Mouse (Mus musculus): Measurements from ENCODE around the gene Gm525. TPM values are rescaled to one million over a fixed set of nuclear protein-coding genes. Genes with fewer than 3 reads are reported as not detected.

Gm525 gene
- polyA plus RNA-seq, 1 experiment from 2014 or later = not detected

DNA sequence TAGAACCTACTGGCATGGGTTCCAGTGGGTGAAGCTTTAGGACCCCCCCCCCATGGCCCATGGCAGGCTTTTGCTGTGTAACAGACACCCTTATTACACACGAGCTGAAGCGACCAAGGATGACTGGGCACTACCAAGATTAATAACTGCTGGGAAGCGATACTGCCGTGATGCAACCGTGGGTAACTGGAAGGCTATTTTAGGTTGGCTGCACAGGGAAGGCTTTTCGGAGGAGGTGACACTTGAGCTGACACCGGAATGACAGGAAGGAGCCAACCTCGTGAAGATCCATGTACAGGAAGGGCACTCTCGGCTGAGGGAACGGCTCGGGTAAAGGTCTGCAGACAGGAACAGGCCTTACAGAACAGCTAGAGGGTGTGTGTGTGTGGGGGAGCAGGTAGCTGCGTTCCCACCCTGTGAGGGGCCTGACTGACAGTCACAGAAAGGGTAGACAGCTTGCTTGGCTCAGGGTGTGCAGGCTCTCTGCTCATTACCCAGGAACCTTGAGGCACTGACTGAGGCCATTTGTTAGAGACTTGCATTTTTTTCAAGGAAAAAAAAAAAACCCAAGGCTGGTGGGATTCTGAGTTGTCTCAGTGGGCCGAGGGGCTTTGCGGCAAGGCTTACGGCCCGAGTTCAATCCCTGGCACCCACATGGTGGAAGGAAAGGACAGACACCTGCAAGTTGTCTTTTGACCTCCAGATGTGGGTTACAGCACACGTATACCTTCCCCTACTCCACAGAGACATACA is 24.6 kb downstream of the Gm525 start:
- no peak overlapping the region for H3K4me2 ChIP-seq
- no peak overlapping the region for H3K4me3 ChIP-seq
- H3K27ac ChIP-seq (ENCODE audit: poor library complexity, severe bottlenecking) = no peak overlapping the region
- no peak overlapping the region for H3K9ac ChIP-seq
- 0 out of 2 replicates have a peak, but pooled peaks cover 9% of the 10 kb centered on the region for H3K4me1 ChIP-seq (replicated peaks)
- no peaks in the 10 kb centered on the region for H3K36me3 ChIP-seq
- no peak for ATAC-seq (ENCODE audit: insufficient number of reproducible peaks, low FRiP score)
- H3K9me3 ChIP-seq (replicated peaks) = no peaks in the 10 kb centered on the region
- WGBS = 63% methylated on average over 17 of the region's 17 CpGs
- no peaks in the 10 kb centered on the region for H3K27me3 ChIP-seq (replicated peaks)

DNA sequence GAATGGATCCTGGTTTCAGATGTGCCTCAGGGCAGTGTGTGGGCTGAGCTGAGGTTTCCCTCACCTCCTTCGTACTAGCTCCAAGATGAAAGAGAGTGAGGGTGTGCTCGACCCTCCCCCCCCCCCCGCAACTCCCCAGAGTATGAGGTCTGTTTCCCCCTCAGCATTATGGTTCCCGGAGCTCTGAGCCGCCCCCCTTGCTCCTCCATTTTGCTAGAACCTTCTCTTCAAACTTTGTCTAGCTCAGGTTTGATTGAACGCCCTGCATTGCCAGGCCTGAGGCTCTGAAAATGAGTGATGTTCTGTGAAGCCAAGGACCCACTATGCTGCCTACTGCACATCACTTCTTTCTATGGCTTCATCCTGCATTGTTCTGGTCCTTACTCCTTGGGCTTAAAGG is 25.3 kb downstream of the Gm525 start:
- no peak overlapping the region for H3K27ac ChIP-seq (ENCODE audit: poor library complexity, severe bottlenecking)
- no peak for ATAC-seq (ENCODE audit: insufficient number of reproducible peaks, low FRiP score)

DNA sequence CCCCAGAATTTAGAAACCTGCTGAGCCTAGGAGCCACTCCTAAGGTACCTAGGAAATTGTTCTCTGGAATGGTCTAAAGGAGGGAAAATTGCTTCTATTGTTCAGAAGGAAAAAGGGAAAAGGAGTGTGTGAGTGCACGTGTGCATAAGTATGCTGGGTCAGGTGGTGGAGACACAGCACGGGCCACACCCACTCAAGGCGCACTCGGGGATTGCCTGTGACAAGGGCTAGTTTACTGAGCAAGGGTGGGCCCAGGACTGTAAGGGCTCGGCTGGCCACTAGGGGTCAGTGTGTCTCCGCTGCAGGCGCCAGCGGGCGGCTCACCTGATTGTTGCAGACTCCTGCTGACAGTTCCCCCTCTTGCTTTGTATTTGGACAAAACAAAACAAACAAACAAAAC is 26.8 kb downstream of the Gm525 start:
- Histone ChIP-seq H3K36me3 (no peaks in the 10 kb centered on the region), H3K4me1 (replicated peaks) (0 out of 2 replicates have a peak, but pooled peaks cover 11% of the 10 kb centered on the region), H3K4me2 (peak overlapping the region; percentile 76), H3K9me3 (replicated peaks) (no peaks in the 10 kb centered on the region), H3K27me3 (replicated peaks) (no peaks in the 10 kb centered on the region), H3K9ac (peak overlapping the region; percentile 55; the same call in 1 of the 2 replicates), H3K4me3 (peak overlapping the region; percentile 47), H3K27ac (ENCODE audit: poor library complexity, severe bottlenecking) (no peak overlapping the region)
- peak; percentile 80 for ATAC-seq (ENCODE audit: insufficient number of reproducible peaks, low FRiP score)
- under 1% methylated on average over 9 of the region's 9 CpGs for WGBS

More for the DNA sequence above, 25.3 kb downstream of the Gm525 start:
- Histone ChIP-seq H3K4me3 (no peak overlapping the region), H3K36me3 (no peaks in the 10 kb centered on the region), H3K4me1 (replicated peaks) (0 out of 2 replicates have a peak, but pooled peaks cover 11% of the 10 kb centered on the region), H3K9ac (no peak overlapping the region), H3K27me3 (replicated peaks) (no peaks in the 10 kb centered on the region), H3K4me2 (no peak overlapping the region), H3K9me3 (replicated peaks) (no peaks in the 10 kb centered on the region)
- WGBS = 81% methylated on average over 6 of the region's 6 CpGs

DNA sequence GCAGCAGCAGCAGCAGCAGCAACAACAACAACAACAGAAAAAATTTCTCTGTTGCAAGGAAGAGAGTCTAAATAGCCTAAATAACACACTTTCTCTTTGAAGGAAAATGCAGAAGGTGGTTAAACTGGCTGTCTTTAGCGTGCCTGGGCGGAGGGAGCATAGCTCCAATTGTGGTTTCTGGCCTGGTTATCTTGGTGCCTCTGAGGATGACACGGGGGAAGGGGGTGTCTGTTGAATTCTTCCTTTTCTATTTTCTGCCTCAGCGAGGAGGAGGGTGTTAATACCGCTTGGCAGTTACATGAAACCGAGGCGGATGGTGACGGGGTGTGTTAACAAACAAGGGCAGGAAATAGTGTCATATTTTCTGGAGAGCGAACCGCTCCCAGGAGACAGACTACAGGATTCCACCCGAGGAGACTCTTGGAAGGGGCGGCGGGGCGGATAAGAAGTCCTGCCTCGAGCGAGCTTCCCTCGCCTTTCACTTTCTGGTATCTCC is 27.2 kb downstream of the Gm525 start:
- H3K36me3 ChIP-seq = no peaks in the 10 kb centered on the region
- no peaks in the 10 kb centered on the region for H3K27me3 ChIP-seq (replicated peaks)
- H3K27ac ChIP-seq (ENCODE audit: poor library complexity, severe bottlenecking) = no peak overlapping the region
- 11% methylated on average over 17 of the region's 17 CpGs for WGBS
- peak overlapping the region; percentile 47 for H3K4me3 ChIP-seq
- 0 out of 2 replicates have a peak, but pooled peaks cover 11% of the 10 kb centered on the region for H3K4me1 ChIP-seq (replicated peaks)
- H3K4me2 ChIP-seq = peak overlapping the region; percentile 76
- ATAC-seq (ENCODE audit: insufficient number of reproducible peaks, low FRiP score) = 0 out of 2 replicates have a peak, but pooled peaks have one; percentile 34
- peak overlapping the region; percentile 55; the same call in 1 of the 2 replicates for H3K9ac ChIP-seq
- H3K9me3 ChIP-seq (replicated peaks) = no peaks in the 10 kb centered on the region

DNA sequence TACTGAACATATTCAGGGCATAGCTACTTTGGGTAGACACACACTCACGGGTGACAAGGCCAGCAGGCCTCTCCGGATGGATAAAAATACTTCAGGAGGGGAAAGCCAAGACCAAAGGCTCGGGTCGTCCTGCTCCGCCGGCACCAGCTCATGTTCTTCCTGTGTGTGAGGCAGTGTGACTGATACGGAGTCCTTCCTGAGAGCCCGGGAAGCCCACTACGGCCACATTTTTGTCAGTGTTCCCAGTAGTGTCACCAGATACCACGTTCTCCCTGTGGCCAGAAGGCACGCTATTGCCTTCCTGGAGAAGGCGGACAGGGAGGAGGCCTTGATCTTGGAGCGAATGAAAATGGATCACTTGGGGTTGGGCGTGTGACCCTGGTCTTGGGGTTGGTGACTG is 29.5 kb downstream of the Gm525 start:
- H3K4me1 ChIP-seq (replicated peaks) = peaks cover 19% of the 10 kb centered on the region
- no peaks in the 10 kb centered on the region for H3K27me3 ChIP-seq (replicated peaks)
- no peak overlapping the region for H3K4me2 ChIP-seq
- WGBS = 69% methylated on average over 14 of the region's 14 CpGs
- no peaks in the 10 kb centered on the region for H3K36me3 ChIP-seq
- no peak overlapping the region for H3K27ac ChIP-seq (ENCODE audit: poor library complexity, severe bottlenecking)
- no peak overlapping the region for H3K9ac ChIP-seq
- no peak for ATAC-seq (ENCODE audit: insufficient number of reproducible peaks, low FRiP score)
- no peaks in the 10 kb centered on the region for H3K9me3 ChIP-seq (replicated peaks)
- H3K4me3 ChIP-seq = no peak overlapping the region

DNA sequence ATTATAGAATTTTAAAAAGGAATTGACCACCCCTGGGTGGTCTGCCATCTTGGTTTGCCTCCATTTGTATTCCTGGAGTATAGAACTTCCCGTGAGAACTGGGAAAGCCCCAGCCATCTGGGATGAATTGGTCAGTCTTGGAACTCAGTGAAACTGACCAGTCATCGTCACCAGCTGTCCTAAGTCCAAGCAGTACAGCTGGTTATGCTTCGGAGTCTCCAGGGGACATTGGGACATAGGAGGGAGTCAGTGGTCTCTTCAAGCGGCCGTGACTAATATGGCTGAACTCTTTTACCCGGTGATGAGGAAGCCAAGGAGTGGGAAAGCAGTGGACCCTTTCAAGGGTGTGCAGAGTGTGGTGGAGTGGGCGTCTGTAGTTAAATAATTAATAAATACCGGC is 31.6 kb downstream of the Gm525 start:
- WGBS = 94% methylated on average over 8 of the region's 8 CpGs

DNA sequence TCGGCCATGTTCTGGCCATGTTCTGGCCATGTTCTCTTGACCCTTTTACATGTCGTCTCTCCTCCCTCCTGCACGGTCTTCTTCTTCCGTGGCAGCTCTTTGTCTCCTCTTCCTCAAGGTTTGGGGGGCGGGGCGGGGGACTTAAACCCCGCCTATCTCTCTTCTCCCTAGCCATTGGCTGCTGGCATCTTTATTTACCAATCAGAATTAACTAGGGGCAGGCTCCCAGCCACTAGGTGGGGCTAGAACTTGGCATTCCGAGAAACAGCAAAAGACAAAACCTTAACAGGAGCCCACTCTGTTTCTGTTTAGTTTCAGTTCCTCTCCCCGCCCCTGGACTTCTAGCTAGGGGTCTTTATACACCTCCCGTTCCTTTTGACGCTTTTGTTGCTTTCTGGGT is 32.2 kb downstream of the Gm525 start:
- no peak for ATAC-seq (ENCODE audit: insufficient number of reproducible peaks, low FRiP score)
- Histone ChIP-seq H3K4me1 (replicated peaks) (peaks cover 23% of the 10 kb centered on the region), H3K4me2 (no peak overlapping the region), H3K4me3 (no peak overlapping the region), H3K36me3 (no peaks in the 10 kb centered on the region), H3K27ac (ENCODE audit: poor library complexity, severe bottlenecking) (no peak overlapping the region), H3K27me3 (replicated peaks) (no peaks in the 10 kb centered on the region), H3K9ac (no peak overlapping the region), H3K9me3 (replicated peaks) (no peaks in the 10 kb centered on the region)
- WGBS = 84% methylated on average over 11 of the region's 11 CpGs

More for the DNA sequence above, 31.6 kb downstream of the Gm525 start:
- Histone ChIP-seq H3K4me3 (no peak overlapping the region), H3K9ac (no peak overlapping the region), H3K4me2 (no peak overlapping the region), H3K4me1 (replicated peaks) (peaks cover 23% of the 10 kb centered on the region), H3K27me3 (replicated peaks) (no peaks in the 10 kb centered on the region), H3K27ac (ENCODE audit: poor library complexity, severe bottlenecking) (no peak overlapping the region), H3K36me3 (no peaks in the 10 kb centered on the region), H3K9me3 (replicated peaks) (no peaks in the 10 kb centered on the region)
- ATAC-seq (ENCODE audit: insufficient number of reproducible peaks, low FRiP score) = no peak

DNA sequence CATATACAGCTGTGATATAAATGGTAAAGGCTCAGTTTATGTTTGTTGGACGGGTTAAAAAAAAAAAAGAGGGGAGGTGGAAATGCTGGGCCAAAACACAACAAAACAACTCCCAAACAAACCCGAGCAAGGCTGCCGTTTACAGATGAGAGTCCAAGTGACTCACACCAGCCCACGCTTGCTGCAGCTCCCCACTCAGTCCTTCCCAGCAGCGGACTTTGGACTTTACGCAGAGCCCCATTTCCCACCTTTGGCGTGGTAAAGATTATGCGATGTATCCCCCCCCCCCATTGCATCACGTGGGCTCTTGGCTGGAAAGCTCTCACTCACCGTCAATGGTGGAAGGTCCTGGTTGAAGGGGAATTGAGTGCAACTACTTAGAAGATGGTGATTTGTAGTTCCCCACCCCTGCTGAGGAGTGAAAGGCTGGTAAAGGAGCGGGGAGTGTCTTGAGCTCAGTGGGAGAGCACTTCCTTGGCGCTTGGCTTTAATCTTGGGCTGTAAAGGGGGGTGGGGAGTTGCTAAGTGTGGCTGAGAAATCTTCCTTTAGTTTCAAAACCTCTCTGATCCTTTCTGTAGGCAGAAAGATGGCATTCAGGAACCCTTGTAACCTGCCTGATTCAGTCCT is 33.7 kb downstream of the Gm525 start:
- Histone ChIP-seq H3K4me3 (no peak overlapping the region), H3K4me2 (no peak overlapping the region)
- 25% methylated on average over 12 of the region's 12 CpGs for WGBS

DNA sequence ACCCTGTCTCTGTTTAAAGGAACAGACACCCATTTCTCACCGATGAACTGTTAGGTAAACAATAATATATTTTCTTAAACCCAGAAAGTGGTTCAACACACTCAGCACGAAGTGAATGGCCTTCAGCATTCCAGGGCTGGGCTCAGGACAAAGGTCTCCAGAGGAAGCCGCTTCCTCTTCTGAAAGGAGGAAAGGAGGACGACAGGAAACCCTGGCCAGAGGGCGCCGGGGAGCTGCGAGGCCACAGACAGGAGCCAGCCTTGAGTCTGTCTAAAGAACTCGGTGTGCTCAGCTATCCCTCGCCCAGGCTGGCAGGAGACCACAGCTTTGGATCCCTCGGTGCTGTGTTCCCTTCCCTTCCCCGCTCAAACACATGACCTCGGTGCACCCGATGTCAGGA is 50.8 kb downstream of the Gm525 start:
- peaks cover 7% of the 10 kb centered on the region for H3K4me1 ChIP-seq (replicated peaks)
- H3K9me3 ChIP-seq (replicated peaks) = peaks cover 3% of the 10 kb centered on the region; the same call in 1 of the 2 replicates
- H3K4me3 ChIP-seq = no peak overlapping the region
- peaks cover 3% of the 10 kb centered on the region; the same call in 1 of the 2 replicates for H3K27me3 ChIP-seq (replicated peaks)
- H3K9ac ChIP-seq = no peak overlapping the region
- no peaks in the 10 kb centered on the region for H3K36me3 ChIP-seq
- H3K4me2 ChIP-seq = peak overlapping the region; percentile 28
- no peak overlapping the region for H3K27ac ChIP-seq (ENCODE audit: poor library complexity, severe bottlenecking)
- 13% methylated on average over 13 of the region's 13 CpGs for WGBS
- ATAC-seq (ENCODE audit: insufficient number of reproducible peaks, low FRiP score) = no peak

More for the DNA sequence above, 33.7 kb downstream of the Gm525 start:
- H3K27ac ChIP-seq (ENCODE audit: poor library complexity, severe bottlenecking) = no peak overlapping the region
- H3K9me3 ChIP-seq (replicated peaks) = no peaks in the 10 kb centered on the region
- H3K4me1 ChIP-seq (replicated peaks) = peaks cover 23% of the 10 kb centered on the region
- no peaks in the 10 kb centered on the region for H3K36me3 ChIP-seq
- no peaks in the 10 kb centered on the region for H3K27me3 ChIP-seq (replicated peaks)
- no peak for ATAC-seq (ENCODE audit: insufficient number of reproducible peaks, low FRiP score)
- no peak overlapping the region for H3K9ac ChIP-seq

DNA sequence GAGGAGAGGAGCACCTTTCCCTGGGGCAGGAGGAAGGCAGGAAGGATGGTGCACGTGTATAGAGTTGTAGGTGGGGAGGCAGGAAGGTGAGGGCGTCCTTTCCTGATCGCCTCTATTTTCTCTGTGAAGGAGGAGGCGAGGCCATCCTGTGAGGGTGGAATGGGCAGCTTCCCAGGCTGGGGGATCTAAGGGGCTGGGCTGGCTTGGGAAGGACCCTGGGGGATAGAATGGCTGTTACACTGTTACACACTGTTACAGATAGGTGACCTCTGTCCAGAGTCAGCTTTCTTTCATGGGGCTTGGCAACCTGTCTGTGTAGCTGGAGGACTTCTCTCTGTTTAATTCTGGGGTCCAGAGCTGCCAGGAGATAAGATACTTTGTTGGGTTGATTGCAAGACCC is 57.2 kb downstream of the Gm525 start:
- ATAC-seq (ENCODE audit: insufficient number of reproducible peaks, low FRiP score) = no peak
- H3K27me3 ChIP-seq (replicated peaks) = no peaks in the 10 kb centered on the region
- WGBS = 53% methylated on average over 4 of the region's 4 CpGs

DNA sequence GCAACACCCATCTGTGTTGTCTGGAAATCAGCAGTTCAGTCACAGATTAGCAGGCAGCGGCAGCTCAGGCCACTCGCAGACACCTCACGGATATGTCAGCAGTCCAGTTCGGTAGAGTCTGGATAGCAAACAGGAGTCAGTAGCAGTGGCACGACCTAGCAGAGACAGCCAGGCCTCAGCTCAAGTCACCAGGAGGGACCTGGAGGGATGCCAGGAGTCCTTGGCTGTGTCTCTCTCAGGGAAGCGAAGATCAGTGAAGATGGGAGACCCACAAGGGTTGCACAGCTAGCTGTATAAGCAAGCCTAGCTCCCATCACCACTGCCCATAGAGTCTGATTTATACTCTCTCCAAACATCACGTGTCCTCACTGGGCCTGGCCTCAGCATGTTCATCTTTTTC is 58.8 kb downstream of the Gm525 start:
- no peaks in the 10 kb centered on the region for H3K36me3 ChIP-seq
- H3K9ac ChIP-seq = no peak overlapping the region
- no peak for ATAC-seq (ENCODE audit: insufficient number of reproducible peaks, low FRiP score)
- no peak overlapping the region for H3K4me3 ChIP-seq
- no peaks in the 10 kb centered on the region for H3K27me3 ChIP-seq (replicated peaks)
- 37% methylated on average over 7 of the region's 7 CpGs for WGBS
- no peaks in the 10 kb centered on the region for H3K9me3 ChIP-seq (replicated peaks)
- H3K27ac ChIP-seq (ENCODE audit: poor library complexity, severe bottlenecking) = no peak overlapping the region
- H3K4me2 ChIP-seq = no peak overlapping the region
- peaks cover 21% of the 10 kb centered on the region for H3K4me1 ChIP-seq (replicated peaks)

More for the DNA sequence above, 57.2 kb downstream of the Gm525 start:
- H3K9ac ChIP-seq = no peak overlapping the region
- no peaks in the 10 kb centered on the region for H3K36me3 ChIP-seq
- H3K4me3 ChIP-seq = no peak overlapping the region
- H3K4me1 ChIP-seq (replicated peaks) = peaks cover 21% of the 10 kb centered on the region
- H3K27ac ChIP-seq (ENCODE audit: poor library complexity, severe bottlenecking) = no peak overlapping the region
- no peak overlapping the region for H3K4me2 ChIP-seq
- peaks cover 3% of the 10 kb centered on the region; the same call in 1 of the 2 replicates for H3K9me3 ChIP-seq (replicated peaks)
